Mouse (Mus musculus) limb, embryonic 12.5 days (tissue): ENCODE data around the gene Cd101. TPM values are rescaled to one million over a fixed set of nuclear protein-coding genes. Genes with fewer than 3 reads are reported as not detected.

Experiments used
- ATAC-seq: fragments of 200-750 bp; cut with Nextera tagmentation; 2 replicates; pipeline ENCODE4 v1.8.0; 2017; ENCODE audit warnings: low read depth, moderate TSS enrichment; ENCODE audit not compliant: insufficient number of reproducible peaks, insufficient read depth, low FRiP score, low TSS enrichment
- H3K27ac ChIP-seq: fragments of 300-500 bp; sonication (generic); 2 replicates; pipeline ENCODE4 v1.5.1; 2016; ENCODE audit warnings: mild to moderate bottlenecking, moderate library complexity
- H3K27me3 ChIP-seq: fragments of 300-500 bp; sonication (generic); 2 replicates; pipeline ENCODE4 v1.6.1; 2016; ENCODE audit warnings: mild to moderate bottlenecking, moderate library complexity
- H3K36me3 ChIP-seq: fragments of 300-500 bp; sonication (generic); 2 replicates; pipeline ENCODE4 v1.6.1; 2016; ENCODE audit warnings: mild to moderate bottlenecking, moderate library complexity
- H3K4me1 ChIP-seq: fragments of 300-500 bp; sonication (generic); replicated peaks from 2 replicates; pipeline ENCODE4 v1.6.1; 2016
- H3K4me2 ChIP-seq: fragments of 300-500 bp; sonication (generic); 2 replicates; pipeline ENCODE4 v1.6.1; 2016; ENCODE audit warnings: mild to moderate bottlenecking, moderate library complexity
- H3K4me3 ChIP-seq: fragments of 300-500 bp; sonication (generic); replicated peaks from 2 replicates; pipeline ENCODE4 v1.5.1; 2016; ENCODE audit warnings: mild to moderate bottlenecking
- H3K9ac ChIP-seq: fragments of 300-500 bp; sonication (generic); replicated peaks from 2 replicates; pipeline ENCODE4 v1.6.1; 2016; ENCODE audit warnings: mild to moderate bottlenecking, moderate library complexity
- H3K9me3 ChIP-seq: fragments of 300-500 bp; sonication (generic); 2 replicates; pipeline ENCODE4 v1.6.1; 2016; ENCODE audit warnings: mild to moderate bottlenecking, moderate library complexity
- WGBS: fragments of 180-500 bp; shearing (Covaris S2); methylation state at CpG from one replicate; pipeline ENCODE4 v1.1.7; 2016; 5-methylcytosine and 5-hydroxymethylcytosine counted together
- polyA plus RNA-seq: library from polyadenylated mRNA; unstranded; fragments of >200 nt; fragmentation: Nextera tagmentation; extraction: Ambion mirVana; gene quantifications from 2 replicates; pipeline ENCODE4 v1.2.1, GENCODE M21; 2016

The Cd101 gene
- polyA plus RNA-seq, 1 experiment from 2014 or later = 0.08 TPM

- 88% methylated on average over 6 of the region's 6 CpGs for WGBS
- Histone ChIP-seq H3K36me3 (peaks cover 43% of the 10 kb centered on the region; the same call in 1 of the 2 replicates), H3K4me1 (peaks cover 29% of the 10 kb centered on the region), H3K4me3 (no peak overlapping the region), H3K27me3 (no peaks in the 10 kb centered on the region), H3K4me2 (no peak overlapping the region), H3K27ac (no peak overlapping the region), H3K9ac (no peak overlapping the region), H3K9me3 (no peaks in the 10 kb centered on the region)
- no peak for ATAC-seq
These were observed 36.8 kb upstream of the Cd101 start for GRCm38 (mm10) chr3:101066175-101066574.

DNA sequence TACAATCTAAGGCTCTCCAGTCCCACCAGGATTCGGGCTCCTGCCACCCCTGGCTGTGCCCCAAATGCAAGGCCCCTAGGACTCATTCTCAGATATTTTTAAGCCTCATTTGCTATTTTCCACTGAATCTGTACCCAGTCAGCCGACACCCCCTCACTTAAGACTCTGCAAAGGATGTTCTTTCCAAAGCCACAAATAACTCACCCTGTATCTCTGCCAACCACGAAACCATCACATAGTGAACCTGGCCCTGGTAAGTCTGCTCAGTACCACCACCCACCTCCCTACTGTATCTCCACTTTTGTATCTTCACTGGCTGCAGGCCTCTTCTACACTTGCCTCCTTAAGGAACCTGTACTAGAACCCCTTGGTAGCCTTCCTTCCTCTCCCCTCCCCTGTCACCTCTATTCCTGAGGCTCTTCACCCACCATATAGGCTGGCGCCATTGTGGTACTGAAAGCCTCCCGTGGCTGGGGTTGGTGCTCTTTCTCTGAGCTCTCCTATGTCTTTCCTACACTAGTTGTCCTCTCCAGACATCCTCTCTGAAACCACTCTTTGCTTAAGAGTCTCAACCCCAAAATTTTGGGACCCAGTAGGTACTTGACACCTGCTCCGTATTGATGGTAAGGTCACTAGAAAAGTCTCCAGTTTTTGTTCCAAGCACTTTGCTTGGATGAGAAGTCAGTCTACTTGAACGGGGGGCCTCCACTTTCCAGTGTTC, 32.7 kb upstream of the Cd101 start:
- ATAC-seq = no peak
- 90% methylated on average over 7 of the region's 7 CpGs for WGBS
- H3K27me3 ChIP-seq = no peaks in the 10 kb centered on the region

DNA sequence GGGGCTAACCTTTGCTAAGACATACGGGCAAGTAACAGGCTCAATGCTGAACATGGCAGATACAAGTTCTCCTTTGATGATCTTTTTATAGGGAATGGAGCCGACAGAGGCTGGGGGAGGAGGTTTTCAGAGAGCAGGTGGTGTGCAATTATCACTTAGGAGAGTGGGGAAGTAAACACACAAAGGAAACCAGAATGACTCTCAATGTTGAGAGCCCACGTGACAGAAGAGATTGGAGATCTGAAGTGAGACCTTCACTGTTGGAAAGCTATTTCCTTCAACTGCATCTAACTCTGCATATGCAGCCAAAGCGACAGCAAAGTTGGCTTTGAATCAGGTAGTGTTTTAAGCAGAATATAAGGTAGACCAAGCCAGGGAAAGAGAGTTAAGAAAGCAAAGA, 29.9 kb upstream of the Cd101 start:
- Histone ChIP-seq H3K4me2 (no peak overlapping the region), H3K4me3 (no peak overlapping the region), H3K4me1 (no peaks in the 10 kb centered on the region), H3K27ac (no peak overlapping the region), H3K9me3 (no peaks in the 10 kb centered on the region), H3K9ac (no peak overlapping the region), H3K36me3 (peaks cover 86% of the 10 kb centered on the region), H3K27me3 (no peaks in the 10 kb centered on the region)
- WGBS = 74% methylated on average over 4 of the region's 4 CpGs
- ATAC-seq = no peak

More for the DNA sequence above, 32.7 kb upstream of the Cd101 start:
- no peaks in the 10 kb centered on the region for H3K4me1 ChIP-seq
- no peaks in the 10 kb centered on the region for H3K9me3 ChIP-seq
- no peak overlapping the region for H3K9ac ChIP-seq
- H3K27ac ChIP-seq = no peak overlapping the region
- H3K36me3 ChIP-seq = peaks cover 77% of the 10 kb centered on the region
- no peak overlapping the region for H3K4me3 ChIP-seq
- no peak overlapping the region for H3K4me2 ChIP-seq

- H3K4me1 ChIP-seq = no peaks in the 10 kb centered on the region
- H3K9me3 ChIP-seq = no peaks in the 10 kb centered on the region
- ATAC-seq = no peak
- no peak overlapping the region for H3K4me3 ChIP-seq
- no peaks in the 10 kb centered on the region for H3K27me3 ChIP-seq
- peaks cover 84% of the 10 kb centered on the region for H3K36me3 ChIP-seq
- H3K9ac ChIP-seq = no peak overlapping the region
- no peak overlapping the region for H3K4me2 ChIP-seq
- no peak overlapping the region for H3K27ac ChIP-seq
- 87% methylated on average over 2 of the region's 2 CpGs for WGBS
These were observed 28.8 kb upstream of the Cd101 start for GRCm38 (mm10) chr3:101058203-101058602.

DNA sequence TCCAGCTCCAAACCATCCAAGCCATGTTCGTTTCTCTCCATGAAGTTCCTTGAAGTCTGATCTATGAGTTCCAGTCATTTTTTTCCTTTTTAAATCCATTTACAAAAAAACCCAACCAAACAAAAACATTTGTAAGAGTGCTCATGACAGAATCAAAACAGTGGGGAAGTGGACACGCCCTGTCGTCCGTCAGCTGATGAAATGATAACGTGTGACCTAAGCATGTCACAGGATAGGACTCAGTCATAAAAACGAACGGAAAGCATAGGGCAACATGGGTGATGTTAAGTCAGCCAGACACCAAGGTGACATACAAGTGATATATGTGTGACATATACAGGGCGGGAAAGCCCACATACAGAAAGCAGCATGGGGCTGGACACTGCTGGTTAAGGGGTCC, 25.9 kb upstream of the Cd101 start:
- 86% methylated on average over 8 of the region's 8 CpGs for WGBS
- no peak for ATAC-seq
- no peak overlapping the region for H3K4me3 ChIP-seq
- H3K36me3 ChIP-seq = peaks cover 79% of the 10 kb centered on the region
- H3K4me2 ChIP-seq = no peak overlapping the region
- no peaks in the 10 kb centered on the region for H3K27me3 ChIP-seq
- H3K9ac ChIP-seq = no peak overlapping the region
- H3K27ac ChIP-seq = no peak overlapping the region
- H3K4me1 ChIP-seq = no peaks in the 10 kb centered on the region
- H3K9me3 ChIP-seq = no peaks in the 10 kb centered on the region

- Histone ChIP-seq H3K27ac (no peak overlapping the region), H3K4me1 (no peaks in the 10 kb centered on the region), H3K27me3 (no peaks in the 10 kb centered on the region), H3K9ac (no peak overlapping the region), H3K4me2 (no peak overlapping the region), H3K9me3 (no peaks in the 10 kb centered on the region), H3K36me3 (peaks cover 78% of the 10 kb centered on the region), H3K4me3 (no peak overlapping the region)
- no peak for ATAC-seq
- WGBS = 70% methylated on average over 4 of the region's 4 CpGs
These were observed 22.2 kb upstream of the Cd101 start for GRCm38 (mm10) chr3:101051601-101052000.

GRCm38 (mm10) chr3:101049997-101050396, 20.6 kb upstream of the Cd101 start:
- peaks cover 72% of the 10 kb centered on the region for H3K36me3 ChIP-seq
- H3K9ac ChIP-seq = no peak overlapping the region
- no peak overlapping the region for H3K4me3 ChIP-seq
- no peaks in the 10 kb centered on the region for H3K4me1 ChIP-seq
- no peak overlapping the region for H3K27ac ChIP-seq
- no peaks in the 10 kb centered on the region for H3K9me3 ChIP-seq
- H3K27me3 ChIP-seq = no peaks in the 10 kb centered on the region
- ATAC-seq = no peak
- WGBS = 79% methylated on average over 9 of the region's 9 CpGs
- no peak overlapping the region for H3K4me2 ChIP-seq

DNA sequence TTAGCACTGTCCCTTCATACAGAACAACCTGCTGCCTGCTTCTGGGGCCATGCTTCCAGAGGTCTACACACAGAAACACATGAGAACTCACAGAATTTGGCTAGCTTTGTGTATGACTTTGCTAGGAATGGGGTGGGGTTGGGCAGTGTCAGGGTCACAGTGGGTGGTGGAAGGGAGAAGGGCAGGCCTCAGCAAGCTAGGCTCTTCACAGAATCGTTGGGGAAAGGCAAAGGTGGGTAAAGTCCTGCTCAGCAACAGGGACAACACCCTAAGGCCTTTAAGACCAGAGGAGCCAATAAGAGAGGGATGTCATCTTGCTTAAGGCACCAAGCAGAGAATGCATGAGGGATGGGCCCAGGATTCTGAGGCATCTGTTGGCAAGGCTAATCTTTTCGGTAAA, 19.4 kb upstream of the Cd101 start:
- peaks cover 72% of the 10 kb centered on the region for H3K36me3 ChIP-seq
- ATAC-seq = no peak
- no peaks in the 10 kb centered on the region for H3K9me3 ChIP-seq
- no peak overlapping the region for H3K27ac ChIP-seq
- 0 out of 2 replicates have a peak, but pooled peaks cover 3% of the 10 kb centered on the region for H3K4me1 ChIP-seq
- 86% methylated on average over 2 of the region's 2 CpGs for WGBS
- H3K4me3 ChIP-seq = no peak overlapping the region
- H3K4me2 ChIP-seq = no peak overlapping the region
- H3K27me3 ChIP-seq = no peaks in the 10 kb centered on the region
- H3K9ac ChIP-seq = no peak overlapping the region

DNA sequence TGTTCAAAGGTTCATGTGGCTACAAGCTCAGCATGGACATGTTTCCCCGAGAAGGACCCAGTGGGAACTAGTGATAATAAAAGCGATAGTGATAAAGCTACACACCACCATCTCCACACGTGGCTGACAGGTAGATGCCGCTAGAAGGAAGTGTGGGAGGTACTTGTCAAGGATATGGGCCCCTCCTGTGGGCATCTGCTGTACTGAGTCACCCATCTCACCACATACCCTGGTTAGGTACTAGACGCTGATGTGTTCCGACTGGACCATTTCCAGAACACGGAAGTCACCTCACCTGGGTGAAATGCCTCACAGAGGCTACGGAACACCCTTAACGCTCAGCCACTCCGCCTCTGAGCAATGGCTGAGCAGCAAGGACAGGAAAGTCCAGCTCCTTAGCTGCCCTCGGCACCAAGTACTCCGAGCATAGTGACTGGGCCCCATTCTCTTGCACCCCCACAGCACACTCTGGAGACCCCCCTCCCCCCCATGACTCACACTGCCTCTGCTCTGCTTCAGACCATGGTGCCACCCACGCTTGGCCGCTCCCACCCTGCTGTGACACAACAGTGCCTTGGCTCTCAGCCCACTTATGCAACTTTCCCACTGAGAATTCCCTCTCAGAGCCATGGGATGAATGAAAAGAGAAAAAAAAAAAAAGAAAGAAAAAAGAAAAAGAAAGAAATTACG, 18.4 kb upstream of the Cd101 start:
- Histone ChIP-seq H3K4me1 (0 out of 2 replicates have a peak, but pooled peaks cover 7% of the 10 kb centered on the region), H3K4me2 (no peak overlapping the region), H3K27ac (no peak overlapping the region), H3K27me3 (no peaks in the 10 kb centered on the region), H3K9ac (no peak overlapping the region), H3K36me3 (peaks cover 78% of the 10 kb centered on the region), H3K9me3 (no peaks in the 10 kb centered on the region), H3K4me3 (no peak overlapping the region)
- WGBS = 93% methylated on average over 15 of the region's 15 CpGs
- no peak for ATAC-seq

DNA sequence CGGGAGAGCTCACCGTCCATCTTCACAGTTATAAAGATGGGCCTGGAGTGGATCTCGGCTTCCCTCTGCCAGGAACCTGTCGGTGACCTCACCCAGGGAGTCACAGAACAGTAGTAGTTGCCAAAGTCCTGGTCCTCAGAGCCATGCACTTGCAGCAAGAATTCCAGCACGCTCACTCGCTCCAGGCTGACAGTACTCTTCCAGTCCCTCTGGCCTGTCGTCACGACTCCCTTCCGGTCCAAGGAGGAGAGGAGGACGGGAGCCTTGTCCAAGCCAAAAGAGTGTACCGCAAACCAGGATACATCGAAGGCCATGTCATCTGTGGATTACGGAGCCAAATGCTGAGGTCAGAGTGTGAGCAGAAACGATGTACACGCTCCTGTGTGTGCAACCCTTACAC, 16.1 kb upstream of the Cd101 start:
- Histone ChIP-seq H3K9me3 (no peaks in the 10 kb centered on the region), H3K4me1 (0 out of 2 replicates have a peak, but pooled peaks cover 12% of the 10 kb centered on the region), H3K4me2 (no peak overlapping the region), H3K4me3 (no peak overlapping the region), H3K36me3 (peaks cover 85% of the 10 kb centered on the region), H3K27ac (no peak overlapping the region), H3K27me3 (no peaks in the 10 kb centered on the region), H3K9ac (no peak overlapping the region)
- 95% methylated on average over 15 of the region's 15 CpGs for WGBS
- ATAC-seq = no peak

GRCm38 (mm10) chr3:101044686-101045085, 15.3 kb upstream of the Cd101 start:
- Histone ChIP-seq H3K9ac (no peak overlapping the region), H3K36me3 (peaks cover 81% of the 10 kb centered on the region), H3K9me3 (no peaks in the 10 kb centered on the region), H3K4me1 (0 out of 2 replicates have a peak, but pooled peaks cover 12% of the 10 kb centered on the region), H3K27me3 (no peaks in the 10 kb centered on the region), H3K4me3 (no peak overlapping the region), H3K27ac (no peak overlapping the region), H3K4me2 (no peak overlapping the region)
- 70% methylated on average over 6 of the region's 6 CpGs for WGBS
- ATAC-seq = no peak
